Mouse (Mus musculus): ENCODE measurements at regions not wholly inside any gene's neighbourhood (a gene's known extent, or its start where the extent isn't known, plus 50 kb on each side); places are given as distances from the start of the nearest gene placed in this dataset.
A peak's percentile ranks its signal among the peaks of the same experiment; 100 is the strongest.

- ATAC-seq (ENCODE audit: low FRiP score) (no peak), DNase-seq (ENCODE audit: low spot score) (no peak)
- Histone ChIP-seq H3K4me2 (ENCODE audit: low read depth, low read length, poor library complexity, severe bottlenecking) (no peak overlapping the region), H3K4me1 (ENCODE audit: insufficient read depth, low read length) (no peaks in the 10 kb centered on the region), H3K36me3 (ENCODE audit: insufficient read depth, low read length) (no peaks in the 10 kb centered on the region), H3K27me3 (ENCODE audit: insufficient read depth, low read length) (no peaks in the 10 kb centered on the region), H3K27ac (ENCODE audit: low read depth, low read length) (no peak overlapping the region), H3K4me3 (ENCODE audit: low read depth, low read length) (no peak overlapping the region), H3K9ac (replicated peaks; ENCODE audit: low read length, poor library complexity, severe bottlenecking) (no peak overlapping the region), H3K9me3 (ENCODE audit: low read length) (no peaks in the 10 kb centered on the region)
- WGBS = 64% methylated on average over 3 of the region's 3 CpGs
- TF ChIP-seq CTCF (IDR thresholded peaks at IDR 0.05) = no peak
Observed at GRCm38 (mm10) chr4:64723296-64723695, 400.7 kb upstream of the Pappa start.

DNA sequence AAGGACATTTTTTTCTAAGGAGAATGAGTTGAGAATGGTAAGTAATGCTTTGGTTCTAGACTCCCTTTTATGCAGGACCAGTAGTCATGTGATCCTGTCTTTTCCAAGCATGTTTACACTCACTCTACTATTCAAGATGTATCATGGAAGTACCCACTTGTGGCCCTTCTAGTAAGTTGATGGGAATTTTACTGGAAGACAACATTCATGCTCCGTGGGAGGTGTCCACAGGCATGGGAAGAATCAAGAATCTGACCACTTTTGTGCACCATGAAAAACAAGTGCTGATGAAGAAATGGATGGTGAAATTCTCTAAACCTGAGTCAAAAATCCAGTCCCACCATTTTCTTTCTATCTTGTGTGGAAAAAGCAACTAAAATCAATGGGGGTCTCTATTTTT, 399.1 kb upstream of the Pappa start:
- Histone ChIP-seq H3K4me3 (ENCODE audit: low read depth, low read length) (no peak overlapping the region), H3K4me1 (ENCODE audit: insufficient read depth, low read length) (no peaks in the 10 kb centered on the region), H3K27me3 (ENCODE audit: insufficient read depth, low read length) (no peaks in the 10 kb centered on the region), H3K4me2 (ENCODE audit: low read depth, low read length, poor library complexity, severe bottlenecking) (no peak overlapping the region), H3K36me3 (ENCODE audit: insufficient read depth, low read length) (no peaks in the 10 kb centered on the region), H3K9ac (replicated peaks; ENCODE audit: low read length, poor library complexity, severe bottlenecking) (no peak overlapping the region), H3K27ac (ENCODE audit: low read depth, low read length) (no peak overlapping the region), H3K9me3 (ENCODE audit: low read length) (no peaks in the 10 kb centered on the region)
- WGBS = 64% methylated on average over 1 of the region's 1 CpGs
- DNase-seq (ENCODE audit: low spot score) (no peak), ATAC-seq (ENCODE audit: low FRiP score) (no peak)
- TF ChIP-seq CTCF (IDR thresholded peaks at IDR 0.05) = no peak

- no peaks in the 10 kb centered on the region for H3K9me3 ChIP-seq (ENCODE audit: low read length)
- DNase-seq (ENCODE audit: low spot score) = peak; percentile 2
Observed at GRCm38 (mm10) chr4:64755986-64756385, 368.0 kb upstream of the Pappa start.

DNA sequence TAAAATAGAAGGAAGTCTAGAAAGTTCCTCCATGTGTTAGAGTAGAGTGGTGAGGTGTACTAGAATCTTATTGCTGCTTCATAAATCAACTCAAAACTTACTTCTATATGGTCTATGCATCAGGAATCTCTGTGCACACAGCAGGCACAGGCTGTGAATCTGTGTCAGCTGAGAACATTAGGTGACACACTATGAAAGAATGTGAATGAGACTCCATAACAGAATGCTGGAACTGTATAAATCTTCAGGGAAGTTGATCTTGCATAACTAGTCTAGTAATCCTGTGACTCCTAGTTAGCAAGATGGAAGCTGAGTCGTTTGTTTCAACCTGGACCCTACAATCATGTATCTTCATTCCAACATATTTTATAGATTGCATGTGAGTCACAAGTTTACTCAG, 355.4 kb upstream of the Pappa start:
- Histone ChIP-seq H3K36me3 (ENCODE audit: insufficient read depth, low read length) (no peaks in the 10 kb centered on the region), H3K9ac (replicated peaks; ENCODE audit: low read length, poor library complexity, severe bottlenecking) (no peak overlapping the region), H3K9me3 (ENCODE audit: low read length) (no peaks in the 10 kb centered on the region), H3K4me2 (ENCODE audit: low read depth, low read length, poor library complexity, severe bottlenecking) (no peak overlapping the region), H3K4me3 (ENCODE audit: low read depth, low read length) (no peak overlapping the region), H3K27me3 (ENCODE audit: insufficient read depth, low read length) (no peaks in the 10 kb centered on the region), H3K27ac (ENCODE audit: low read depth, low read length) (no peak overlapping the region), H3K4me1 (ENCODE audit: insufficient read depth, low read length) (no peaks in the 10 kb centered on the region)
- ATAC-seq (ENCODE audit: low FRiP score) (no peak), DNase-seq (ENCODE audit: low spot score) (no peak)
- no peak for TF ChIP-seq CTCF (IDR thresholded peaks at IDR 0.05)
- 74% methylated on average over 1 of the region's 1 CpGs for WGBS

More at GRCm38 (mm10) chr4:64755986-64756385, 368.0 kb upstream of the Pappa start:
- Histone ChIP-seq H3K4me3 (ENCODE audit: low read depth, low read length) (no peak overlapping the region), H3K4me2 (ENCODE audit: low read depth, low read length, poor library complexity, severe bottlenecking) (no peak overlapping the region), H3K4me1 (ENCODE audit: insufficient read depth, low read length) (no peaks in the 10 kb centered on the region), H3K9ac (replicated peaks; ENCODE audit: low read length, poor library complexity, severe bottlenecking) (no peak overlapping the region), H3K27me3 (ENCODE audit: insufficient read depth, low read length) (no peaks in the 10 kb centered on the region), H3K36me3 (ENCODE audit: insufficient read depth, low read length) (no peaks in the 10 kb centered on the region), H3K27ac (ENCODE audit: low read depth, low read length) (no peak overlapping the region)
- TF ChIP-seq CTCF (IDR thresholded peaks at IDR 0.05) = no peak
- ATAC-seq (ENCODE audit: low FRiP score) = no peak
- 73% methylated on average over 4 of the region's 4 CpGs for WGBS

DNA sequence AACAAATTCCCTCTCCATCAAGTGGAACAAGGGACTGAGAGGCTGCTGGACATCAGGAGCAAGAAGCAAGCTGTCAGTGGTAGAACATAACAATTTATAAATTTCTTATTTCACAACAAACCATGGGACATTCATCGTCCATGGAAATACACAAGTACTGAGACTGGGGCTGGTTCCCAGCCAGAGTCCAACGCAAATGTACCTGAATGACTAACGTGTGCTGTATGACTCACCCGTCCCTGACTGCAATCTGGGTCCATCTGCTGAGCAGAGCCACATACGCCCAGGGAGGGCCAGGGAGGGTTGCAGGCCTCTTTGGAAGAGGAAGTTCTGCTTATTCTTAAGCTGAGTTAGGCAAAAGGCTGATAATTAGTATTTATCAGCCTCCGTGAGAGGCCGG, 320.1 kb upstream of the Pappa start:
- ATAC-seq (ENCODE audit: low FRiP score) = no peak
- H3K27me3 ChIP-seq (ENCODE audit: insufficient read depth, low read length) = no peaks in the 10 kb centered on the region
- no peak overlapping the region for H3K4me3 ChIP-seq (ENCODE audit: low read depth, low read length)
- no peak for DNase-seq (ENCODE audit: low spot score)
- no peak for TF ChIP-seq CTCF (IDR thresholded peaks at IDR 0.05)
- no peak overlapping the region for H3K4me2 ChIP-seq (ENCODE audit: low read depth, low read length, poor library complexity, severe bottlenecking)
- no peaks in the 10 kb centered on the region for H3K36me3 ChIP-seq (ENCODE audit: insufficient read depth, low read length)
- no peaks in the 10 kb centered on the region for H3K9me3 ChIP-seq (ENCODE audit: low read length)
- H3K9ac ChIP-seq (replicated peaks; ENCODE audit: low read length, poor library complexity, severe bottlenecking) = no peak overlapping the region
- H3K4me1 ChIP-seq (ENCODE audit: insufficient read depth, low read length) = no peaks in the 10 kb centered on the region
- H3K27ac ChIP-seq (ENCODE audit: low read depth, low read length) = no peak overlapping the region
- 88% methylated on average over 7 of the region's 7 CpGs for WGBS

GRCm38 (mm10) chr4:64804996-64805395, 319.0 kb upstream of the Pappa start:
- Histone ChIP-seq H3K4me3 (ENCODE audit: low read depth, low read length) (no peak overlapping the region), H3K36me3 (ENCODE audit: insufficient read depth, low read length) (no peaks in the 10 kb centered on the region), H3K27ac (ENCODE audit: low read depth, low read length) (no peak overlapping the region), H3K4me1 (ENCODE audit: insufficient read depth, low read length) (no peaks in the 10 kb centered on the region), H3K9ac (replicated peaks; ENCODE audit: low read length, poor library complexity, severe bottlenecking) (no peak overlapping the region), H3K4me2 (ENCODE audit: low read depth, low read length, poor library complexity, severe bottlenecking) (no peak overlapping the region), H3K9me3 (ENCODE audit: low read length) (no peaks in the 10 kb centered on the region), H3K27me3 (ENCODE audit: insufficient read depth, low read length) (no peaks in the 10 kb centered on the region)
- DNase-seq (ENCODE audit: low spot score) = peak; percentile 30
- no peak for ATAC-seq (ENCODE audit: low FRiP score)
- TF ChIP-seq CTCF (IDR thresholded peaks at IDR 0.05) = no peak
- 49% methylated on average over 2 of the region's 2 CpGs for WGBS
